Mouse (Mus musculus) left cerebral cortex, adult 11 months (tissue): ENCODE measurements around the gene Rab35.

Source experiments
- DNase-seq: peaks from one replicate; pipeline ENCODE4 v3.0.0; 2022; ENCODE audit warnings: low spot score

The Rab35 gene

GRCm38 (mm10) chr5:115631505-115632357, at the start of gene Rab35:
Gene Rab35 (plus strand): TSS chr5:115631908.
- peak; percentile 86 for DNase-seq

- no peak for DNase-seq
Observed at GRCm38 (mm10) chr5:115585616-115586015, 46.1 kb upstream of the Rab35 start.

- DNase-seq = no peak
Observed at GRCm38 (mm10) chr5:115586166-115586565, 45.5 kb upstream of the Rab35 start.

- DNase-seq = no peak
Observed at GRCm38 (mm10) chr5:115586780-115587179, 44.9 kb upstream of the Rab35 start.

GRCm38 (mm10) chr5:115591028-115591427, 40.7 kb upstream of the Rab35 start:
- no peak for DNase-seq

GRCm38 (mm10) chr5:115591506-115591905, 40.2 kb upstream of the Rab35 start:
- no peak for DNase-seq

GRCm38 (mm10) chr5:115603561-115603960, 28.1 kb upstream of the Rab35 start:
- DNase-seq = no peak

GRCm38 (mm10) chr5:115611566-115611965, 20.1 kb upstream of the Rab35 start:
- no peak for DNase-seq

- DNase-seq = no peak
Observed at GRCm38 (mm10) chr5:115613332-115613731, 18.4 kb upstream of the Rab35 start.

- no peak for DNase-seq
Observed at GRCm38 (mm10) chr5:115614948-115615347, 16.8 kb upstream of the Rab35 start.

- DNase-seq = no peak
Observed at GRCm38 (mm10) chr5:115619690-115620089, 12.0 kb upstream of the Rab35 start.

GRCm38 (mm10) chr5:115622686-115623085, 9.0 kb upstream of the Rab35 start:
- DNase-seq = no peak

GRCm38 (mm10) chr5:115623694-115624440, 7.8 kb upstream of the Rab35 start:
- no peak for DNase-seq

GRCm38 (mm10) chr5:115626237-115626886, 5.3 kb upstream of the Rab35 start:
- DNase-seq = no peak

- DNase-seq = no peak
Observed at GRCm38 (mm10) chr5:115628083-115628482, 3.6 kb upstream of the Rab35 start.

GRCm38 (mm10) chr5:115629672-115630071, 2.0 kb upstream of the Rab35 start:
- DNase-seq = no peak

- no peak for DNase-seq
Observed at GRCm38 (mm10) chr5:115630291-115630690, 1.4 kb upstream of the Rab35 start.

GRCm38 (mm10) chr5:115632358-115632714, 628 bp downstream of the Rab35 start:
- no peak for DNase-seq

GRCm38 (mm10) chr5:115633060-115633459, 1.4 kb downstream of the Rab35 start:
- DNase-seq = no peak

GRCm38 (mm10) chr5:115634046-115634445, 2.3 kb downstream of the Rab35 start:
- DNase-seq = no peak

- DNase-seq = no peak
Observed at GRCm38 (mm10) chr5:115635536-115635935, 3.8 kb downstream of the Rab35 start.

GRCm38 (mm10) chr5:115644192-115644591, 12.5 kb downstream of the Rab35 start:
- DNase-seq = no peak

GRCm38 (mm10) chr5:115648876-115649275, 17.2 kb downstream of the Rab35 start:
- no peak for DNase-seq
